Mouse (Mus musculus): ENCODE data around the gene Inpp5d. TPM values are rescaled to one million over a fixed set of nuclear protein-coding genes. Genes with fewer than 3 reads are reported as not detected.

Inpp5d gene
- polyA plus RNA-seq, 1 experiment from 2014 or later = 2.8 TPM

DNA sequence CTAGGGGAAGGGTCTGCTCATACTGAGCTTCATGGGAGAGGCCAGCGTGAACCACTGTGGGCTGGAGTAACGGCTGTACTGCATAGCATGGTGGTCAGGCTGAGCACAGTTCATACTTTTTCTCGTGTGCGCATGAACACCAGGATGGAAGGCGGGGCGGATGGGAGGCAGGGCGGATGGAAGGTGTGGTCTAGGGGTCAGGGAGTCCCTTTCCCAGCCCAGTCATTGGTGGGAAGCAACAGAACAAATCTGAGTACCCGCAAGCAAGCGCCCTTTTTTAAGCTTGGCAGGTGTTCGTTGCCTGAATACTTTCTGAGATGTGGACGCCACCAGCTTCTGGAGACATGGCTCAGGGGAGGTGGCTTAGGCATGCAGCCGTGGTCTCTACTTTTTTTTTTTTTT lies 16.6 kb downstream of the Inpp5d start:
- Histone ChIP-seq H3K4me3 (replicated peaks; ENCODE audit: low read length) (no peak overlapping the region), H3K27ac (ENCODE audit: low read length) (no peak overlapping the region), H3K9me3 (ENCODE audit: control insufficient read depth, low read length) (no peaks in the 10 kb centered on the region), H3K27me3 (replicated peaks; ENCODE audit: control insufficient read depth, insufficient read depth, low read length) (no peaks in the 10 kb centered on the region), H3K36me3 (ENCODE audit: control insufficient read depth, insufficient read depth) (no peaks in the 10 kb centered on the region), H3K4me1 (replicated peaks; ENCODE audit: control insufficient read depth, insufficient read depth, low read length) (no peaks in the 10 kb centered on the region), H3K9ac (replicated peaks; ENCODE audit: low read depth, low read length) (no peak overlapping the region), H3K4me2 (ENCODE audit: low read length) (no peak overlapping the region)
- no peak for ATAC-seq
- WGBS = 94% methylated on average over 12 of the region's 12 CpGs

DNA sequence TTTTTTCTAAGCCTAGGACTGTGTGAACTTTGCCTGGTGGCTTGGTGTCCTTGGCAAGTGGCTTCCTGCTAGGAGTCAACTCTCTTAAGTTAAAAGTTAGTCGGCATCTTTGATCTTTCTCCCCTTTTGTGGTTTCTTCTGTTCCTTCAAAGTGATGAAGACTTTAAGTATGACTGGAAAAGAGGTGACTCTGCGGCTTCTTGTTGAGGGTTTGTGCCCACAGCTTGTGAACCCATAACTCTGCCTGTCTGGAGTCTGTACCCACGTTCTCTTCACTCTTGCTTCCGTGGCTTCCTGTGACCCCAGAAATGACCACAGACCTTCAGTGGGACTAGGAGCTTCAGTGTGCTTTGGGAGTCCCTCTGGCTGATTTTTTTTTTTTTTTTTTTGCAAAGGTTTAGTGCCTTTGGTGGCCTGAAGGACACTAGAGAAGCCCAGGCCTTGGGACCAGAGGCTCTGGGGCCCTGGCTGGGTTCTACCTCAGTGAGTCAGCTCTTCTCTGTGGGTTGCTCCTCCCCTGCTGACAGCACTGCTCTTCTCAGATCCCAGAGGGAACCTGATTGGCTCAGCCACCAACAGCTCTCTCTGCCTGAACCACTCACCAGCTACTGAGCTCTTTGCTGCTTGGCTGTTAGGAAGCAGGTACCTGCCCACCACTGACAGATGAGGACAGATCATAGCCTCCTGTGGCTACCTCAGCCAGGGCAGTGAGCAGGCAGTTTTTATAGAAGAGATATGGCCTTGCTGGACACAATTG lies 17.2 kb downstream of the Inpp5d start:
- H3K4me3 ChIP-seq (replicated peaks; ENCODE audit: low read length) = no peak overlapping the region
- H3K9ac ChIP-seq (replicated peaks; ENCODE audit: low read depth, low read length) = no peak overlapping the region
- WGBS = 89% methylated on average over 4 of the region's 4 CpGs
- H3K9me3 ChIP-seq (ENCODE audit: control insufficient read depth, low read length) = no peaks in the 10 kb centered on the region
- no peaks in the 10 kb centered on the region for H3K36me3 ChIP-seq (ENCODE audit: control insufficient read depth, insufficient read depth)
- no peaks in the 10 kb centered on the region for H3K4me1 ChIP-seq (replicated peaks; ENCODE audit: control insufficient read depth, insufficient read depth, low read length)
- no peaks in the 10 kb centered on the region for H3K27me3 ChIP-seq (replicated peaks; ENCODE audit: control insufficient read depth, insufficient read depth, low read length)
- H3K4me2 ChIP-seq (ENCODE audit: low read length) = no peak overlapping the region
- H3K27ac ChIP-seq (ENCODE audit: low read length) = no peak overlapping the region
- no peak for ATAC-seq

- no peak overlapping the region for H3K4me2 ChIP-seq (ENCODE audit: low read length)
- ATAC-seq = no peak
- 93% methylated on average over 4 of the region's 4 CpGs for WGBS
Measured at GRCm38 (mm10) chr1:87637878-87638600, 17.9 kb downstream of the Inpp5d start.

DNA sequence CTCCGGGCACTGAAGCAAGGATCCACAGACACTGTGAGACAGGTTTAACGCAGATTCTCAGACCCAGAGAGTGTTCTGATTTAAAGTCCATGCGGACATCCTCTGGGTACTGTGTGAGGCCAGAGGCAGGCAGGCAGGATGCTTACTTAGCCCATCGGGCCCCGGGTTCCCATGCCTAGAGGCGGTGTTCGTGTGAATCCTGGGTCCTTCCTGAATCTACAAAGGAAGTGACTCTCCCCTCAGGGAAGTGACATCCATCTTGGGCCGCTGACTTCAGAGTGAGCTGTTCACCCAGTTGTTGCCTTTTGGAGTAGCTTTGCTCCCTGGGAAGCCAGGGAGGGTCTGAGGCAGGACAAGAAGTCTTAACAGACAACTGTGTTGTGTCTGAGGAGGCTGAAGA lies 19.6 kb downstream of the Inpp5d start:
- WGBS = 87% methylated on average over 8 of the region's 8 CpGs
- Histone ChIP-seq H3K4me3 (replicated peaks; ENCODE audit: low read length) (no peak overlapping the region), H3K27me3 (replicated peaks; ENCODE audit: control insufficient read depth, insufficient read depth, low read length) (no peaks in the 10 kb centered on the region), H3K9me3 (ENCODE audit: control insufficient read depth, low read length) (no peaks in the 10 kb centered on the region), H3K36me3 (ENCODE audit: control insufficient read depth, insufficient read depth) (no peaks in the 10 kb centered on the region), H3K27ac (ENCODE audit: low read length) (no peak overlapping the region; the same call in 1 of the 2 replicates), H3K4me2 (ENCODE audit: low read length) (no peak overlapping the region), H3K9ac (replicated peaks; ENCODE audit: low read depth, low read length) (no peak overlapping the region), H3K4me1 (replicated peaks; ENCODE audit: control insufficient read depth, insufficient read depth, low read length) (no peaks in the 10 kb centered on the region)
- no peak for ATAC-seq

More at GRCm38 (mm10) chr1:87637878-87638600, 17.9 kb downstream of the Inpp5d start:
- H3K36me3 ChIP-seq (ENCODE audit: control insufficient read depth, insufficient read depth) = no peaks in the 10 kb centered on the region
- H3K27me3 ChIP-seq (replicated peaks; ENCODE audit: control insufficient read depth, insufficient read depth, low read length) = no peaks in the 10 kb centered on the region
- no peak overlapping the region for H3K4me3 ChIP-seq (replicated peaks; ENCODE audit: low read length)
- H3K27ac ChIP-seq (ENCODE audit: low read length) = no peak overlapping the region
- no peaks in the 10 kb centered on the region for H3K9me3 ChIP-seq (ENCODE audit: control insufficient read depth, low read length)
- no peaks in the 10 kb centered on the region for H3K4me1 ChIP-seq (replicated peaks; ENCODE audit: control insufficient read depth, insufficient read depth, low read length)
- no peak overlapping the region for H3K9ac ChIP-seq (replicated peaks; ENCODE audit: low read depth, low read length)

GRCm38 (mm10) chr1:87640165-87640661 lies 20.1 kb downstream of the Inpp5d start:
- Histone ChIP-seq H3K36me3 (ENCODE audit: control insufficient read depth, insufficient read depth) (no peaks in the 10 kb centered on the region), H3K27me3 (replicated peaks; ENCODE audit: control insufficient read depth, insufficient read depth, low read length) (no peaks in the 10 kb centered on the region), H3K4me2 (ENCODE audit: low read length) (no peak overlapping the region), H3K4me3 (replicated peaks; ENCODE audit: low read length) (no peak overlapping the region), H3K4me1 (replicated peaks; ENCODE audit: control insufficient read depth, insufficient read depth, low read length) (no peaks in the 10 kb centered on the region), H3K27ac (ENCODE audit: low read length) (no peak overlapping the region), H3K9ac (replicated peaks; ENCODE audit: low read depth, low read length) (no peak overlapping the region), H3K9me3 (ENCODE audit: control insufficient read depth, low read length) (no peaks in the 10 kb centered on the region)
- no peak for ATAC-seq
- 80% methylated on average over 17 of the region's 17 CpGs for WGBS

GRCm38 (mm10) chr1:87643016-87643415 lies 22.9 kb downstream of the Inpp5d start:
- no peak overlapping the region for H3K9ac ChIP-seq (replicated peaks; ENCODE audit: low read depth, low read length)
- ATAC-seq = no peak
- H3K4me1 ChIP-seq (replicated peaks; ENCODE audit: control insufficient read depth, insufficient read depth, low read length) = no peaks in the 10 kb centered on the region
- H3K4me3 ChIP-seq (replicated peaks; ENCODE audit: low read length) = no peak overlapping the region
- WGBS = 95% methylated on average over 7 of the region's 7 CpGs
- no peaks in the 10 kb centered on the region for H3K27me3 ChIP-seq (replicated peaks; ENCODE audit: control insufficient read depth, insufficient read depth, low read length)
- no peaks in the 10 kb centered on the region for H3K9me3 ChIP-seq (ENCODE audit: control insufficient read depth, low read length)
- no peaks in the 10 kb centered on the region for H3K36me3 ChIP-seq (ENCODE audit: control insufficient read depth, insufficient read depth)
- H3K27ac ChIP-seq (ENCODE audit: low read length) = no peak overlapping the region
- no peak overlapping the region for H3K4me2 ChIP-seq (ENCODE audit: low read length)

DNA sequence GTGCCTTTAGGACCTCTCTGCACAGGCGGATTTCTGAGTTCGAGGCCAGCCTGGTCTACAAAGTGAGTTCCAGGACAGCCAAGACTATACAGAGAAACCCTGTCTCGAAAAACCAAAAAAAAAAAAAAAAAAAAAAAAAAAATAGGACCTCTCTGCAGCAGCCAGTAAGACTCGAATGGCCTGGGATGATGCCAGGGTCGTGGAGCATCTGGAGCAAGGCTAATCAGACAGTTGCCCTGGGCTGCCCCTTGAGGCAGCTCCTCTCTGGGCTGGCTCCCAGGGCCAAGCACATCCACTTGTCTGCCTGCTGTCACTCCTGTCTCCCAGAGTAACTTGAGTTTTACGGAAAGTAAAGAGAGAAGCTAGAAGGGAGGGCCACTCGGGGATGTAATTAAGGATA lies 24.9 kb downstream of the Inpp5d start:
- 80% methylated on average over 6 of the region's 7 CpGs for WGBS
- no peak overlapping the region for H3K27ac ChIP-seq (ENCODE audit: low read length)
- H3K4me1 ChIP-seq (replicated peaks; ENCODE audit: control insufficient read depth, insufficient read depth, low read length) = no peaks in the 10 kb centered on the region
- no peaks in the 10 kb centered on the region for H3K36me3 ChIP-seq (ENCODE audit: control insufficient read depth, insufficient read depth)
- no peak overlapping the region for H3K4me3 ChIP-seq (replicated peaks; ENCODE audit: low read length)
- no peaks in the 10 kb centered on the region for H3K9me3 ChIP-seq (ENCODE audit: control insufficient read depth, low read length)
- no peak overlapping the region for H3K4me2 ChIP-seq (ENCODE audit: low read length)
- no peaks in the 10 kb centered on the region for H3K27me3 ChIP-seq (replicated peaks; ENCODE audit: control insufficient read depth, insufficient read depth, low read length)
- H3K9ac ChIP-seq (replicated peaks; ENCODE audit: low read depth, low read length) = no peak overlapping the region
- ATAC-seq = no peak

- no peaks in the 10 kb centered on the region for H3K36me3 ChIP-seq (ENCODE audit: control insufficient read depth, insufficient read depth)
- no peaks in the 10 kb centered on the region for H3K27me3 ChIP-seq (replicated peaks; ENCODE audit: control insufficient read depth, insufficient read depth, low read length)
- H3K27ac ChIP-seq (ENCODE audit: low read length) = no peak overlapping the region
- H3K4me3 ChIP-seq (replicated peaks; ENCODE audit: low read length) = no peak overlapping the region
- H3K4me1 ChIP-seq (replicated peaks; ENCODE audit: control insufficient read depth, insufficient read depth, low read length) = no peaks in the 10 kb centered on the region
- no peak overlapping the region for H3K9ac ChIP-seq (replicated peaks; ENCODE audit: low read depth, low read length)
- no peaks in the 10 kb centered on the region for H3K9me3 ChIP-seq (ENCODE audit: control insufficient read depth, low read length)
- H3K4me2 ChIP-seq (ENCODE audit: low read length) = no peak overlapping the region
- 87% methylated on average over 6 of the region's 6 CpGs for WGBS
- ATAC-seq = no peak
Measured at GRCm38 (mm10) chr1:87645748-87646147, 25.6 kb downstream of the Inpp5d start.

DNA sequence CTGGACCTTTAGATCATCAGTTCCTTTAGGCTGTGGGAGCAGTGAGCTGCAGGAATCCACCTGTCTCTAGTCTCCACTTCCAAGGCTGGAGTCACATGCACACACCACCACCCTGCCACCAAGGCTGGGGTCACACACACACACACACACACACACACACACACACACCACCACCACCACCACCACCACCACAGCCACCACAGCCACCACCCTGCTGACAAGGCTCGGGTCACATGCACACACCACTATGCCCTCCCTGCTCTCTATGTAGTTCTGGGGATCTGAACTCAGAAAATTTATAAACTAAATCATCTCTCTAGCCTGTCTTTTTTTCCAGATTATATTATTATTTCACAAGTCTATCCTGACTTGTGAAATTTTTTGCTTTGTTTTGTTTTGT lies 27.7 kb downstream of the Inpp5d start:
- no peak overlapping the region for H3K4me3 ChIP-seq (replicated peaks; ENCODE audit: low read length)
- no peaks in the 10 kb centered on the region for H3K36me3 ChIP-seq (ENCODE audit: control insufficient read depth, insufficient read depth)
- 100% methylated on average over 1 of the region's 1 CpGs for WGBS
- H3K9ac ChIP-seq (replicated peaks; ENCODE audit: low read depth, low read length) = no peak overlapping the region
- no peaks in the 10 kb centered on the region for H3K27me3 ChIP-seq (replicated peaks; ENCODE audit: control insufficient read depth, insufficient read depth, low read length)
- H3K27ac ChIP-seq (ENCODE audit: low read length) = no peak overlapping the region
- H3K9me3 ChIP-seq (ENCODE audit: control insufficient read depth, low read length) = no peaks in the 10 kb centered on the region
- H3K4me1 ChIP-seq (replicated peaks; ENCODE audit: control insufficient read depth, insufficient read depth, low read length) = no peaks in the 10 kb centered on the region
- ATAC-seq = no peak
- no peak overlapping the region for H3K4me2 ChIP-seq (ENCODE audit: low read length)

Data from forebrain, embryonic 16.5 days (tissue).